Mouse (Mus musculus) kidney, adult 2 months (tissue): ENCODE results near the gene Pdap1. TPM values are rescaled to one million over a fixed set of nuclear protein-coding genes. Genes with fewer than 3 reads are reported as not detected.

Experiments used
- DNase-seq: peaks from one replicate; pipeline ENCODE4 v3.0.0; 2021
- H3K27ac ChIP-seq: fragments of 200-500 bp; 2 replicates; pipeline ENCODE4 v1.5.1; 2012; ENCODE audit warnings: low read depth, low read length, control low read depth, inconsistent platforms; ENCODE audit not compliant: insufficient read depth
- H3K27me3 ChIP-seq: fragments of 200-500 bp; replicated peaks from 2 replicates; pipeline ENCODE4 v1.6.1; 2012; ENCODE audit warnings: mild to moderate bottlenecking, moderate library complexity, low read length, inconsistent platforms; ENCODE audit not compliant: control insufficient read depth, insufficient read depth
- H3K36me3 ChIP-seq: fragments of 200-500 bp; 2 replicates; pipeline ENCODE4 v1.6.1; 2012; ENCODE audit warnings: mild to moderate bottlenecking, moderate library complexity, low read length, inconsistent platforms; ENCODE audit not compliant: control insufficient read depth, insufficient read depth
- H3K4me1 ChIP-seq: fragments of 200-500 bp; 2 replicates; pipeline ENCODE4 v1.6.1; 2011; ENCODE audit warnings: low read length; ENCODE audit not compliant: control insufficient read depth, insufficient read depth
- H3K4me3 ChIP-seq: fragments of 200-500 bp; 2 replicates; pipeline ENCODE4 v1.5.1; 2011; ENCODE audit warnings: mild to moderate bottlenecking, low read depth, low read length, control low read depth; ENCODE audit not compliant: insufficient read depth
- CTCF ChIP-seq: fragments of 200-500 bp; conservative IDR thresholded peaks from 2 replicates; pipeline ENCODE4 v1.5.1; 2011; ENCODE audit warnings: low read depth, mild to moderate bottlenecking, control low read depth, low read length, moderate library complexity, mixed read lengths; ENCODE audit not compliant: insufficient read depth, insufficient read length
- POLR2A ChIP-seq: fragments of 200-500 bp; IDR thresholded peaks from one replicate; pipeline ENCODE4 v1.6.1; 2011; ENCODE audit warnings: low read depth, low read length, control low read depth
- WGBS: fragments of 180-500 bp; shearing (Covaris S2); methylation state at CpG from one replicate; pipeline ENCODE4 v1.1.7; 2018; 5-methylcytosine and 5-hydroxymethylcytosine counted together
- polyA plus RNA-seq: library from polyadenylated mRNA; depleted of rRNA; stranded (reverse); fragments of >200 nt; gene quantifications from 2 replicates; pipeline ENCODE4 v1.2.3, GENCODE M21; 2012; rRNA removed

The Pdap1 gene
- 20.1 and 25.6 TPM in 2 replicates for polyA plus RNA-seq

GRCm38 (mm10) chr5:145139571-145140519, at the start of gene Pdap1, which contains the start of gene Bud31:
Pdap1 (minus strand) TSS chr5:145140238.
Bud31 (plus strand) TSS chr5:145140362.
- Histone ChIP-seq H3K4me3 (peak within 1 kb of the TSS; percentile 93), H3K27me3 (no peaks in the 10 kb centered on the region), H3K27ac (peak within 1 kb of the TSS; percentile 97), H3K36me3 (no peaks in the 10 kb centered on the region; the same call in 1 of the 2 replicates), H3K4me1 (peaks cover 8% of the 10 kb centered on the region; the same call in 1 of the 2 replicates)
- DNase-seq = peak; percentile 96
- under 1% methylated on average over 84 of the region's 84 CpGs for WGBS
- TF ChIP-seq CTCF = no peak
- TF ChIP-seq POLR2A = peak; percentile 75

GRCm38 (mm10) chr5:145189416-145189815, 49.4 kb upstream of the Pdap1 start:
- Histone ChIP-seq H3K36me3 (no peaks in the 10 kb centered on the region; the same call in 1 of the 2 replicates), H3K27ac (no peak overlapping the region), H3K4me3 (no peak overlapping the region), H3K27me3 (no peaks in the 10 kb centered on the region), H3K4me1 (peaks cover 13% of the 10 kb centered on the region; the same call in 1 of the 2 replicates)
- DNase-seq = no peak
- no peak for TF ChIP-seq CTCF
- TF ChIP-seq POLR2A = no peak
- WGBS = 92% methylated on average over 6 of the region's 6 CpGs

- no peak for DNase-seq
- H3K4me3 ChIP-seq = no peak overlapping the region
- no peaks in the 10 kb centered on the region; the same call in 1 of the 2 replicates for H3K36me3 ChIP-seq
- WGBS = 89% methylated on average over 2 of the region's 2 CpGs
- peaks cover 6% of the 10 kb centered on the region; the same call in 1 of the 2 replicates for H3K4me1 ChIP-seq
- TF ChIP-seq POLR2A (no peak), CTCF (no peak)
- H3K27me3 ChIP-seq = no peaks in the 10 kb centered on the region
- H3K27ac ChIP-seq = no peak overlapping the region
These were observed 45.2 kb upstream of the Pdap1 start for GRCm38 (mm10) chr5:145185244-145185643.

DNA sequence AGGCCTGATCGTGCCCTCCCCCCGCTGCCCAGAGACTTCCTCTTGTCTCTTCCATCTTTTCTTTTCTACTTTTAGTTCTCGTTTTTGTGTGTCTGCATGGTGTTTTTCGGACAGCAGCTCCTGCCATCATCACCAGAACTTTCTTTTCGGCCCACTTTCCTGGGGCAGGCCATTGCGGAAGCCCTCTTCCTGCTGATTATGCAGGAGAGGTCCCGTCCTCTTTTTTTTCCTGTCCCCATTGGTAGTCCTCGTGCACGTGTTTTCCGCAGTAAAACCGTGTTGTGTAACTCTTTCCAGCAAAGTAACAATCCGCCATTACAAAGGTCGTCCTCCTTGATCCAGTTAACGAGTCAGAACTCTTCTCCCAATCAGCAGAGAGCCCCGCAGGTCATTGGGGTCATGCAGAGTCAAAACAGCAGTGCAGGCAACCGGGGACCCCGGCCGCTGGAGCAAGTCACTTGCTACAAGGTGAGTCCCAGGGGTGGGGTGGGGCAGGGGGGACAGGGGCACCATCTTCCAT, 38.5 kb upstream of the Pdap1 start:
- Histone ChIP-seq H3K4me3 (no peak overlapping the region), H3K27me3 (no peaks in the 10 kb centered on the region), H3K36me3 (peaks cover 1% of the 10 kb centered on the region; the same call in 1 of the 2 replicates), H3K4me1 (no peaks in the 10 kb centered on the region), H3K27ac (no peak overlapping the region)
- no peak for DNase-seq
- no peak for TF ChIP-seq POLR2A
- no peak for TF ChIP-seq CTCF
- 74% methylated on average over 18 of the region's 18 CpGs for WGBS

DNA sequence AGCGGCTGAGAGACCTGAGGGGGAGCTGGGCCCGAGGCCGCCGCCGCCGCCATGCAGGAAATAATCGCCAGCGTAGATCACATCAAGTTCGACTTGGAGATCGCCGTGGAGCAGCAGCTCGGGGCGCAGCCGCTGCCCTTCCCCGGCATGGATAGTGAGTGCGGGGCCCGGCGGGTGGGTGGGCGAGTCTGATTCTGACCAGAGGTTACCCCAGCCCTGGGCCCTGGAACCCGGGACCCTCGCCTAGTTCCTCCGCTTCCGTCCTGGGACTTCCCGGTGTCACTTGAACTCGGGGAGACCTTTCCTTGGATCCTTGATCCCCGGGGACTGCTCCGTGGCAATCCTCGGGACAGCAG, 27.2 kb upstream of the Pdap1 start:
- TF ChIP-seq POLR2A (no peak), CTCF (no peak)
- peak overlapping the region; percentile 82 for H3K4me3 ChIP-seq
- peaks cover 9% of the 10 kb centered on the region for H3K4me1 ChIP-seq
- under 1% methylated on average over 28 of the region's 28 CpGs for WGBS
- no peaks in the 10 kb centered on the region for H3K36me3 ChIP-seq
- no peak overlapping the region for H3K27ac ChIP-seq
- no peak for DNase-seq
- H3K27me3 ChIP-seq = no peaks in the 10 kb centered on the region

GRCm38 (mm10) chr5:145166536-145167305, 26.7 kb upstream of the Pdap1 start, which contains the start of the genes Ptcd1 and Cpsf4:
Ptcd1 (minus strand) TSS chr5:145167108.
Cpsf4 (plus strand) TSS chr5:145167213.
- Histone ChIP-seq H3K27me3 (no peaks in the 10 kb centered on the region), H3K27ac (peak within 1 kb of the TSS; percentile 81), H3K36me3 (no peaks in the 10 kb centered on the region), H3K4me1 (peaks cover 9% of the 10 kb centered on the region), H3K4me3 (peak within 1 kb of the TSS; percentile 89)
- peak; percentile 100 for DNase-seq
- TF ChIP-seq POLR2A (peak; percentile 55), CTCF (no peak)
- WGBS = under 1% methylated on average over 50 of the region's 51 CpGs
